Mouse (Mus musculus) left cerebral cortex, postnatal 10 days (tissue): ENCODE data around the gene 4931429L15Rik. TPM values are rescaled to one million over a fixed set of nuclear protein-coding genes. Genes with fewer than 3 reads are reported as not detected.

ENCODE experiments used
- DNase-seq, 2 experiments: peaks; one replicate each; pipeline ENCODE4 v3.0.0; 2021 to 2022; ENCODE audit warnings: low spot score in 2 of 2, mixed read lengths in 1 of 2; ENCODE audit errors: extremely low spot score in 1 of 2
- intact Hi-C: fragments of 180-260 bp; cut with DNase I; formaldehyde crosslinking; loops from one replicate; pipeline ENCODE4 v1.15.1; 2025
- total RNA-seq, 2 experiments: library from RNA; stranded (reverse); gene quantifications; 2 replicates each; pipeline ENCODE4 v1.2.3; 2021

4931429L15Rik gene
- total RNA-seq, 2 experiments from 2014 or later, result not detected

GRCm38 (mm10) chr9:46329250-46329648 lies 9.5 kb upstream of the 4931429L15Rik start:
- intact Hi-C loops, result no loop called here
- DNase-seq, result no peak

- DNase-seq, result peak; percentile 44 to 81
- intact Hi-C loops, result no loop called here
Measured at GRCm38 (mm10) chr9:46328572-46329249, 8.9 kb upstream of the 4931429L15Rik start.

DNA sequence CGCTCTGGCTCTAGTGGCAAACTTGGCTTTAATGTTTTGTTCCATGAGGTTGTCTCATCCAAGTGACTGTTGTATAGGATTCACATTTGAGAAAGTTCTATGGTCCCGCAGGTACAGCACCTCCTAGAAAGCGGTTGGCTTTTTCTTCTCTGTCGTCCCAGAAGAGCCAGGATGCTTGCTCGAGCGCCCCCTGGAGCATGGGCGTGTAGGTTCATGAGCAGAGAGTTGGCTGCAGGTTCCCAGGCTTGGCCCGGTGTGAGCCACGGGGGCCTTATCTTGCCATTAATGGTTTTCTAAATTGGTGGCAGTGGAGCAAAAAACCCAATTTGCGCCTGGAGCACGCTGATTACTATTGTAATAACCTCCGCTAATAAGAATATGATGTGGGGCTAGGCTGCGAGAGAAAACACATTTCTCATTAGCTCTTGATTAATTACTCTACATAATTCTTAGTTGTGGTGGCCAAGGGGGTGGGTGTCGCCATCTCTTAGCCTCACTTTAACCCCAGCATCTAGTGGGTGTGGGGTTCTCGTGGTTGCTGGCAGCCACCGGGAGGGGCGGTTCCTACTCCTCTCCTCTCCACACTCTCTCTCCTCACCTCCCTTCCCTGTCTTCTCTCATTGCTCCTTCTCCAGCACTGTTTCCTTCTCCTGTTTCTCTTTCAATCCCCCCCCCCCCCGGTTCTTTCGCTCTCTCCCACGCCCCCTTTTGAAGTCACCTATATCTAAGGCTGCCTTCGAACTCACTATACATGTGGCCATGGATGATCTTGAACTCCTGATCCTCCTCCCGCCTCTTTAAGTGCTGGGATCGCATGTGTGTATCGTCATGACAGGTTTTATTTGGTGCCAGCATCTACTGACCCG lies 8.2 kb upstream of the 4931429L15Rik start:
- intact Hi-C loops, result no loop called here
- DNase-seq, result peak in 1 of 2 experiments; percentile 49

- DNase-seq, result no peak
- intact Hi-C loops, result no loop called here
Measured at GRCm38 (mm10) chr9:46326694-46327405, 7.1 kb upstream of the 4931429L15Rik start.

DNA sequence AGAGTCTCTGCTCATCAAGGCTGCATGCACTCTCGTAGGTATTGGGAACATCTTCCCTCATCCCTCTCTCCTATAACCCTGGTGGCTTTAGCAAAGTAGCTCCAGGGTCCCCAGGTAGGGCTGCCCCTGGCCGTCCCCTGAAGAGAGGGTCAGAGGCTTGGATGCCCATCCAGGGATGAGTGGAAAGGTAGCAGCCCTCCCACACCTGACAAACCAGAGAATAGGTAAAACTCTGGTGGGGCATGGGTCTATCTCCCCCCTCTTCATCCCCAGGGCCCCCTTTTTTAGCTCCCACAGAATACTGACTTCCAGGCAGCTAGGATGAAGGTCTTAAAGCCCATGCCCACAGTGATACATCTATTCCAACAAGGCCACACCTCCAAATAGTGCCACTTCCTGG lies 675 bp upstream of the 4931429L15Rik start:
- intact Hi-C loops, result no loop called here
- no peak for DNase-seq

DNA sequence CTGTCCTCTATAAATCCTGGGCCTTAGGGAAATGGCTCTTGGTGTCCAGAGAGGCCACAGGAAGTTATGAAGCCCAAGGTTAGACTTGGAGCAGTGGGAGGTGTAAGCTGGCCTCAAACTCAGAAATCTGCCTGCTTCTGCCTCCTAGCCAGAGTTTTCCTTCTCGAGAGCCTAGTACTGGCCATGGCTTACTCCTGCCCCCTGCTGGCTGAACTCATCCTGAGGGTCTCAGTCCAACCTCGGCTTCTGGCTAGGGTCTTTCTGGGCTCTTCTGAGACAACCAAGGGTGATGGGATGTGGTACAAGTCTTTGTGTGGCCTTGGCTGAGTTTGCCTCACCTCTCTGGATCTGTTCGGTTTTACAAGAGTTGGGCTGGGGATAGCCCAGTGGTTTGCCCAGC lies 1.8 kb downstream of the 4931429L15Rik start:
- intact Hi-C loops, result no loop called here
- no peak for DNase-seq

DNA sequence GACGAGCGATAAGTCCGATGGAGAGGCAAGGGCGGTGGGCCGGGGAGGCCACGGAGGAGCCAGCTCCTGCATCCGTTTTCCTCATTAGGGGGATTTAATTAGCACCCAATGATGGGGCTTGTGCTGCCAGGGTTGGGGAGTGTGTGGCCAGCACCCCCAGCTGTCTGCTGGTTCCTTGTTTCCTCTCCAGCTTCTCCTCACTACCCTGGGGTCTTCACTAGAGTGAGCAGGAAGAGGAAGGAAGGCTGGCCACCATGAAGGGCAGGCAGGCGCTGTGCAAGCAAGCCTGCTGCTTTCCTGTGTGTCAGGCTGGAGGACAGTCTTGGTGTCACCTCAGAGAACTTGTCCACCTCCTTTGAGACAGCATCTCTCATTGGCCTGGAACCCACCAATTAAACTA lies 2.9 kb downstream of the 4931429L15Rik start:
- no peak for DNase-seq
- intact Hi-C loops, result no loop called here

- intact Hi-C loops, result no loop called here
- no peak for DNase-seq
Measured at GRCm38 (mm10) chr9:46316388-46316787, 3.4 kb downstream of the 4931429L15Rik start.

DNA sequence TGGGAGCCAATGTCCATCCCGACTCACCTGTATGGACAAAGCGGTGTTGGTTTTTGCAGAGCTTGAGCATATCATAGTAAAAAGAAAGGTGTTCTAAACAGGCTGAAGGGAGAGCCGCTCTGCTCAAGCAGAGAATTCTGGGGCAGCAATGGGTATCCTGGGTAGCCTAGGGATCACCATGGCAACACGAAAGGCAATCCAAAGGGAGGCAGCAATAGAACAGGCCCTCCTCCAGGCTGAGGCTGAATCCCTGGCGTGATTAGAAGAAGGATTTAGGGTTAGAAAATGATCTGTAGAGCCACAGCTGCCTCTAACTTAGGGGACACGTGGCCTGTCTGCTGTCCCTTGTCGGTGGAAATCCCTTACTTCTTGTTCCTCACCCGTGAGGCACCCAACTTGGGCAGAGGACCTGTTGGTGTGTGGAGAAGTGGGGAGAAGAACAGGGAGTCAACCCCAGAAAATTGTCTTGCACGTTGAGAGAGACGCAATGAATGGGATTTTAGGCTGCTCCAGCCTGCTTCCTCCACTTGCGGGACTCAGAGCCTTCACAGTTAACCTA lies 3.9 kb downstream of the 4931429L15Rik start:
- intact Hi-C loops, result no loop called here
- DNase-seq, result peak in 1 of 2 experiments; percentile 44

DNA sequence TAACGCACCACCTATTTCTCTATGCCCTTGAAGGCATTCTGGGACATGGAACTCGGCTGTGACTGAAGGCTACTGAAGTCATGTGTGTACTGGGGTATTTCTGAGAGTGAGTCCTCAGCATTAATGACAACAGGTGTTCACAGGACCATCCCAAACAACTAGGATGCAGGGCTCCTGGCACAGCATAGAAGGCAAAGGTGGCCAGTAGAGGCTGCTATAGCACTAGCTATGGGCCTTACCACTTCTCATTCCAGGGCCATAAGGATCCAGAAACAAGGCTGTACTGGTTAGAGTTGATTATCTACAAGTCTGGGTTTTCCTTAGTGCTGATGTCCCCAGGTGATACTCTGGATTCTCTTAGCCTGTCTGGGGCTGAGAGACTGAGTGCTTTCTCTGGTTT lies 4.9 kb downstream of the 4931429L15Rik start:
- intact Hi-C loops, result no loop called here
- no peak for DNase-seq

GRCm38 (mm10) chr9:46314507-46314906 lies 5.3 kb downstream of the 4931429L15Rik start:
- peak; percentile 39 to 68 for DNase-seq
- intact Hi-C loops, result no loop called here

DNA sequence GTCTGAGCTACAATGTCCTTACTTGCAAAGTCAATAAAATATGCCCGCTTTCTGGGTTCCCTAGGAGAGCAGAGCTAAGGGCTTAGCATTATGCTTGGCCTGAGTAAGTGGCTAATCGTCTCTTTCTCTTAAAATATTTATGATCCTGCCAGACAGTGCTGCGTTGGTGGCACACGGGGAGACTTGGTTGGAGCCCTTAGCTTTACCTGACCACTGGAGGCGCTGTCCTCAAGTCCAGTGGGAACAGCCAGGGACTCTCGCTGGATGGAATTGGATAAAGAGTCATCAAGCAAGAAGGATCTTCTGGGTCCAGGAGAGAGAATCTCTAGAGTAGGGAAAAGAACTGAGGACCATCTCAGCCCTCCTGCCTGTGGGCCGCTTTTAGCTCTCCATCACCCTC lies 10.7 kb downstream of the 4931429L15Rik start:
- intact Hi-C loops, result no loop called here
- DNase-seq, result no peak

DNA sequence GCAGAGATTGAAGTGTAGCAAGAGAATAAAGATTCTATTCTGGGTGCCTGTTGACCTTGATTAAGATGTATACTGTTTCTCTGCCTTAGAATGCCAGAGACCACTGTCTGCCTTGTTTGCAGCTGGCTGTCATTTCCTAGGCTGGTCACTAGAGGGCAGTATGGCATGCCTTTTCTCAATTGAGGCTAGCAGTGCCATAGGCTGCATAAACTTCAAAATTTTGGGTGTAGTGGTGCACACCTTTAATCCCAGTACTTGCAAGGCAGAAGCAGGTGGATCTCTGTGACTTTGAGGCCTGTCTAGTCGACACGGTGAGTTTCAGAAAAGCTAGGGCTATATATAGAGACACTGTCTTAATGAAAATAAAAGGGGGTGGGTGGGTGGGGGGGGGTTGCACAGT lies 17.6 kb downstream of the 4931429L15Rik start:
- DNase-seq, result peak; percentile 50 to 59
- intact Hi-C loops, result no loop called here

GRCm38 (mm10) chr9:46298381-46298780 lies 21.4 kb downstream of the 4931429L15Rik start:
- intact Hi-C loops, result no loop called here
- no peak for DNase-seq

DNA sequence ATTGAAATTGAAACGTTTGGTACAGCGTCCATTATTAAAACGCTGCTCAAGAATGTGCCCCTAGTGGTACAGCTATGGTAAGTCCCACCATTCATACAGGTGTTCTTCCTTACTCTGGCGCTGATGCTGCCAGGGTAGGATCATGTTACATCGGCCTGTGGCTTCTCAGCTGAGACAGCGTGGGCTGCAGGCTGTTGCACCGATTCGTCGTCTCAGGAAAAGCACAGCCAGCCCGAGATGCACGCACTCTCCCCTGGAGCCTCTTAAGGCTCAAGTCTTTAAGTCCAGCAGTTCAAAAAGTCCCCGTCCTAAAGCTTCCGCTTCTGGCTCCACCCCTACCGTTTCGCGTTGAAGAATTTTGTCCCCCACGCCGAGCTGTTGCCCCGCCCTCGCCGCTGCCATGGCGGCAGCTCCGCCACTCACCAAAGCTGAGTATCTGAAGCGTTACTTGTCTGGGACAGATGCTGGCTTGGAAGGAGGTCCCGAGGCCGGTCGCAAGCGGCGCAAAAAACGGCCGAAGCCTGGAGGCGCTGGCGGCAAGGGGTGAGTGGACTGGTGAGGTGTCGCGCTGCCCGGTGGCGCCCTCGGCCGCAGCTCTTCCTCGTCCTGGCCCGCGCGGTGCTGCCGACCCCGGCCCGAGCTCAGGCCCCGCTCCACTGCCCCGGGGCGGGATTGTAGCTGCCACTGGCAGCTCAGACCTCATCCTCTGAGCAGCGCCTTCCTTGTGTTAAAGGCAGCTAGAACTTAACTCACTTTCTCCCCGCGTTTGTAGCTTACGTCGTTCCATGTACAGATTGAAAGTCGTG lies 37.0 kb downstream of the 4931429L15Rik start, which contains the start of gene Bud13:
TSS of gene Bud13 (plus strand) at position 378 of the 806 bp plus-strand sequence.
- peak; percentile 88 to 95 for DNase-seq
- intact Hi-C loops, result no loop called here

- DNase-seq, result no peak
- intact Hi-C loops, result no loop called here
Measured at GRCm38 (mm10) chr9:46274494-46274893, 45.3 kb downstream of the 4931429L15Rik start.

DNA sequence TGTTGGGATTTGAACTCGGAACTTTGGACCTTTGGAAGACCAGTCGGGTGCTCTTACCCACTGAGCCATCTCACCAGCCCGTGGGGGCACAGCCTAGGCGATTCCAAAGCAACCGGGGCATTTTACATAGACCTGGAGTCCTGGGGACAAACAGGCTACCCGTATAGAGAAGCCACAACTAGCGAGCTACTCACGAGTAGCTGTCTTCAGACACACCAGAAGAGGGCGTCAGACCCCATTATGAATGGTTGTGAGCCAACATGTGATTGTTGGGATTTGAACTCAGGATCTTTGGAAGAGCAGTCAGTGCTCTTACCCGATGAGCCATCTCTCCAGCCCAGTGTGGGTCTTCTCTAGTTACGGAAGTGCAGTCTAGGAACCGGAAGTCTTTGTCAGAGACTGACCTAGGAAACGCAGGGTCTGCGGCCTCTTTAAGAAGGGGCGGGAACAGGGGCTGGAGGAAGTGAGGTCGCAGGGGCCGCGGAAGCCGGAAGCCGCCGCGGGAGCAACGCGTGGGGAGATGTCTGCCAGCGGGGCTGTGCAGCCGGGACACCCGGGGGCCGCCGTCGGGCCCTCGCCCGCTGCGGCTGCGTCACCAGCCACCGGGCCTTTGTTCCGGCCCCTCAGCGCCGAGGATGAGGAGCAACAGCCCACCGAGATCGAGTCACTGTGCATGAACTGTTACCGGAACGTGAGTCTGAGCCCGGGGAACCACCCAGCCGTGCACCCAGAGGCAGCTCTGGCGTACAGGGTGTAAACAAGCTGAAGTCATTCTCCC lies 46.9 kb downstream of the 4931429L15Rik start, which contains the start of gene Zpr1:
TSS of gene Zpr1 (plus strand) at position 388 of the 778 bp plus-strand sequence.
- intact Hi-C loops, result no loop called here
- peak; percentile 88 to 93 for DNase-seq

DNA sequence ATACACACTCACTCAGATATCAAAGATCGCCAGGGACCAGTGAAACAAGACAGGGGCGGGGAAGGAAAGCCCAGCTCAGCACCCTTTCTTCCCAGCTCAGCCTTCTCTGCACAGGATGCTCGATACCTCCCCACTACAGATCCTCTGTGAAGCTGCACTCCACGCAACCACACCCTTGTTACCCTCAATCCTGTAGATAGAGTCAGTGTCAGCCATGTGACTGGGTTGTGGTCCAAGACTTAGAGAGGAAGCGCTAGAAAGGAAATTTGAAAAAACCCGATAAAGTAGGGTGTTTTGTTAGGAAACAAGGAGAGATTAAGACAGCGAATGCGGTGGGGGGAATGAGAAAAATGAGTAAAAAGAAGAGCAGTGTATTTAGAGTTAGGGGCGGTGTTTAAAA lies 47.7 kb downstream of the 4931429L15Rik start:
- intact Hi-C loops, result no loop called here
- DNase-seq, result no peak
